Mouse (Mus musculus) kidney, adult 11 months (tissue): ENCODE results near the gene Gm20441.

Source experiments
- DNase-seq: peaks from one replicate; pipeline ENCODE4 v3.0.0; 2022

Gm20441 gene

DNA sequence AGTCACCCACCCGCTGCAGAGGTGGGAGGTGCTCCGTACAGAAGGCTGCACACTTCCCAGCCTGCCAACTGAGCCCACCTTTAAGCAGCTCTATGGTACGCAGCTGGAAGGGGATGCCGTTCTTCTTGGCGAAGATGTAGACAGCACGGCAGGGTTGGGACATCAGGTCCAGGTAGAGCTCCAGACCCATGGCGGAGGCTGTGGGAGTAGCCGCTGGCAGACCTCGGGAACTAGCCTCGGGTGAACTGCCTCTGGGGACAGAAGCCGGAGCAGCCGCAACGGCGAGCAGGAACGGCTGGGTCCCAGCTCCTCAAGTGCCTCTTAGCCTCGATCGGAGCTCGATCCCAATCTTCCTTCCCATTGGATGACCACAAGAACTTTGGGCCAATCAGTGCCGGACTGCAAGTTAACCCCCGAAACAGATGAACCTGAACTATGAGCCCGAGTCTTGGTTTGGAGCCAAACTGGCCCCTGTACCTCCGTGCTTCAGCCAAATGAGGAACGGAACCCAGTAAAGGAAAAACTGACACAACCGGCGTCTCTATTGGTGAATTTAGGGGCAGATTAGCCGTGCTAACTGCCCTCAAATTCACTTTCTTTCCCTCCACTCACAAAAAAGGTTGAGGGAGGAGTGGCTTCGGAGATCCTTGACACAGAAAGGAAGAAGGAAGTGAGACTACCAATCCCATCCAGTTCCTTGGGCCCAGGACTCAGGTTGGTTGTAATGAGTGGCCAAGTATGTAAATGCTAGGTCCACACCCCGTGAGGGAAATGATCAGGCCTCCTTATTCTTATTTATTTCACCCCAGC, at the start of gene Gm20441, which contains the start of gene Gstt3:
Gene Gm20441 (minus strand): TSS at position 186 of the 810 bp plus-strand sequence.
Gene Gstt3 (minus strand): TSS at position 646 of the 810 bp plus-strand sequence.
- DNase-seq = peak; percentile 92

DNA sequence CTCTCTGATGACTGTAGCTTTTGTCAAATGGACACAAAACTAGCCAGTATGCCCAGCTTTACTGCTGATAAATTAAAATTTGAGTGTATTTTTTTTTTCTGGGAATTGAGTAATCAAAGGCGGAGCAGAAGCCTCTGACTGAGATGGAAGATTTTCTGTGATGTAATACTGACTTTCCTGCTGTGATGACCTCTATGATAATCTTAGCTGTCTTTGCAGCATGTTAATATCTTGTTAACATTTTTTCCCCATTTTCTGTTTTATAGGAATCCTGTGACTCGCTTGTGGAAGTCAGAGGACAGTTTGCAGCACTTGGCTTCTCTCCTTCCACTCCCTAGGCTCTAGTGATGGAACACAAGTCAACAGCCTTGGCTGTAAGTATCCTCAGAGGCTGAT, 49.5 kb upstream of the Gm20441 start:
- DNase-seq = no peak

DNA sequence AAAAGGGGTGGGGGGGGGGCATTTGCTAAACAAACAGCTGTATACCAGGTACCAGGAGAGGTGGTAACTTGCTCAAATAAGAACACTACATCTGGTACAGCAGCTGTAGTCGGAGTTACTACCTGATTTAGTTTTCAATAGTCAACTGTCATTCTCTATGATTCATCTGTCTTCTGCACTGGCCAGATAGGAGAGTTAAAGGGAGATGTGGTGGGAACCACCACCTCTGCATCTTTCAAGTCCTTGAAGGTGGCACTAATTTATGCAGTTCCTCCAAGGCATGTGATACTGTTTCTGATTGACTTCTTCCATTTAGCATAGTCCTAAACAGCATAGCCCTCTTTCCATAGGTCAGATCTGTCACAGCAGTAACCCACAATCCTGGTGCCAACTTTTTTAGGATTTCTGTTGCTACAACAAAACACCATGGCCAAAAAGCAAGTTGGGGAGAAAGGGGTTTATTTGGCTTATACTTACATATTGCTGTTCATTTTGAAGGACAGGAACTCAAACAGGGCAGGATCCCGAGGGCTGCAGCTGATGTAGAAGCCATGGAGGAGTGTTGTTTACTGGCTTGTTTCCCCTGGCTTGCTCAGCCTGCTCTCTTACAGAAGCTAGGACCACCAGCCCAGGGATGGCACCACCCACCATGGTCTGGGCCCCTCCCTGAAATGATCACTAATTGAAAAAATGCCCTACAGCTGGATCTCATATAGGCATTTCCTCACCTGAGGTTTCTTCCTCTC, 48.9 kb upstream of the Gm20441 start:
- no peak for DNase-seq

DNA sequence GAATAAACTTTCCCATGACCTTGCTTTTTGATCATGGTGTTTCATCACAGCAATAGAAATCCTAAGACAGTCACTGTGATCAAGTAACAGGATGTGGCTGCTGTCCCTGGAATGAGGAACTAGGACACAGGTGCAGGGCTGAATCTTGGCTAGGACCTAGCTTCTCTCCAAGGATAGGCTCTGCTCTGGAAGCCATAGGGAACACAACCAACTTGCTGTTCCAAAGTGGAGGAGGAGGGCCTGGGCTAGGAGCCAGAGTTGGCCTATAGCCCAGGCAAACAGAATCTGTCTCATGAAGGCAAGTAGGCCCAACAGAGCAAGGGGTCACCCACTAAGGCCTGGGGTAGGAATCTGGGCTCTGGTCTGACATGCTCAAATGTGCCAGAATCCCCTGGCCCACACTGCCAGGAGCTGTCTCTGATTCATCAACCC, 47.8 kb upstream of the Gm20441 start:
- DNase-seq = peak; percentile 77

DNA sequence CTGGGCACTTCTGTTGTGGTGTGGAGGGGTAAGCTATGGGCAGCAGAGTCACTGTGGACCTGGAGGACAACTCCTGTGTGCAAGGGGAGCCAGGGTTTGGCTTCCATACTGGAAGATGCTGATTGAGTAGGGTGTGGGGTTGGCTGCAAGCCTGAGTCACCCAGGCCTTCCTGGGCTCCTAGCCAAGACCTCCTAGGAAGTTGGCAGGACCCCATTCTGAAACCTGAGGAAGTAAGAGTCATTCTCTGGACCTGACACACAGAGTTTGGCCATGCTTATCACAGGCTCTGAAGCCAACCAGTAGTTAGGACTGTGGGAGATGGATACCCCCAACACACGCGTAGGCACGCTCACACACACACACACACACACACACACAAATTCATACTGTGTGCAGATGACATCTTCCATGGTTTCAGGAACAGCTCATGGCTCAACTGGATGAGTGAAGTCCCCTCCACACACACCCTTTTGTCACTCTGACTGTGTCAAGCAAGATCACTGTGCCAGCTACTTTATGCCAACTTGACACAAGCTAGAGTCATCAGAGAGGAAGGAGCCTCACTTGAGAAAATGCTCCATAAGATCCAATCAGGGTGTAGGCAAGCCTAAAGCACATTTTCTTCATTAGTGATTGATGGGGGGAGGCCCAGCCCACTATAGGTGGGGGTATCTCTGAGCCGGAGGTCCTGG, 47.1 kb upstream of the Gm20441 start:
- peak; percentile 82 for DNase-seq

DNA sequence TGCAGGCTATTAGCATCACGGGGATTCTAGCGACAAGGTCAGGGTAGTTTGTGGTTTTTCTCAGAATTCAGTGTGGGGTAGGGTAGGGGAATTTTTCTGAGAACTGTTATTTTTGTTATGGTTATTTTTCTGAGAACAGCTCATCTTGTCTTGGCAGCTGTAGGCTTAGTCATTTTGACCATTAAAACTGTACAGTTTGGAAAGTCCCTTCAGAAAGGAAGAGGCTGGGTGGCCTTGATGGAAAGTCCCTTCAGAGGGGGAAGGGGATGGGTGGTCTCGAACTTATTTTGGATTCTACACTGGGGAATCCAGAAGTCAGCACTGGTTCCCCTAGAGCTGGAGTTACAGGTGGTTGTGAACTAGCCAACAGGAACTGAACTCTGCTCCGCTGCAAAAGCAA, 43.8 kb upstream of the Gm20441 start:
- DNase-seq = no peak

DNA sequence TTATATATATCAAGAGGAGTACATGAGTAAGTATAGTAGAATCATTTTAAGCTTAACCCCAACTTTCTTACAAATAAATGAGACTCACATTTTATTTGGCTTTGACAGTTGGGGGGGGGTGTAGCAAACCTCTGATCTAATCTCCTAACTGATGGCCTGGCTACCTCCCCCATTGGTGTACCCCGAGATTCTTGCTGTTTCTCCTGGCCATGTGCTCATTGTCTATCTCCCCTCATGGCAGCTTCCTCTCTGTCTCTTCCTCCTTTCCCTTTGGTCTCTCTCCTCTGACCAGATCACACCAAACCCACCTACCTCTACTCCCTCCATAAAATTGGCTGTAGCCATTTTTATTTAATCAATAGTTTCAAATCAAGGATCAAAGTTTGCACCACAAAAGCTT, 43.0 kb upstream of the Gm20441 start:
- no peak for DNase-seq

DNA sequence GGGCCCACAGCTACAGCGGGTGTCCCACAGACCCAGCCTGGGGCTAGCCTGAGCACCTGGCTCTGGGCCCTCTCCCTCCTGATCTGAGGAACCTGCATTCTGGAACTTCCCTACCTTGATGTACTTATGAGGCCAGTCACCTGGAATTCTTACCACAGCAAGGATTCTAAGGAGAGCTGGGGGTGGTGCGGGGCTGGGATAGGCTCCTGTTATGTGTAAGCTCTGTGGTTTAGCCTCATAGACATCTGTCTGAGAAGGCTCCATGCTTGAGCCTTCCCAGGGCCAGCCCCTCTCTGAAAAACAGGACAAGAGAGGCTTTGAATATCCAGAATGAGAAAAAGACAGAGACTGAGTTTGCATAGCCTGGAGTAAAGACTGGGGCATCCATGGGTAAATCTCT, 41.7 kb upstream of the Gm20441 start, which contains the start of gene Gstt4:
Gene Gstt4 (minus strand): TSS at position 101 of the 400 bp plus-strand sequence.
- no peak for DNase-seq

DNA sequence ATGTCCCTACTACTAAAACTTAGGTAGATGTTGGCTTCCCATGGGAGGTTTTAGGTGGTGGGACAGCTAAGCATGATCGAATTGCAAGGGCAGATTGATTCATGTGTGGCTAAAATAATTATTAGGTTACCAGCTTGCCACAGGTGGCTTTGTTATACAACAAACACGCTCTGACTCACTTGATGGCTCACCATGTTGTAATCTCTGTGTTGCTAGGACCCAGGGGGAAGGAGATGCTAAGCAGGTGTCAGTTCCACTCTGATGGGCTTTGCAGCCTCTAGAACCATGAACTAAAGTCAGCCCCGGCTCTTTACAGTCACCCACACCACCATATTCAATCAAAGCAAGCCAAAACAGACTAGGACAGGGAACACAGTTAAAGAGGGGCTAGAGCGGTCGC, 39.1 kb upstream of the Gm20441 start:
- no peak for DNase-seq

DNA sequence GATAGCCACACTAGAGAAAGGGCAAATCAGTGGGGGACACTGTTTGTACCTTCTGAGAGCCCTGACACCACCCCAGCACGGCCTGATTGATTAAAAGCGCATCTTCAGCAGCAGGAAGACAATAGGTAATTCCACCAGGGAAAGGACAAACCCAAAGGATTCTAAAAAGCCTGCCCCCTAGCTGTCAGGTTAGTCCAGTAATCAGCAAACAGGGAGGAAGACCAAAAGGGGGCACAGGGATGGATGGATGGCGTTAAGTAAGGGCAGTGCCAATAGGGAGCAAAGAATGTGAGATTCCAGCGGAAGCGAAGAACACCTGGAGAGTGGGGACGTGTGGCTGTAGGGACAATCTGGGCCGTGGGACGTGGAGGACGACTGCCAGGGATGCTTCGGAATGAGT, 37.9 kb upstream of the Gm20441 start:
- no peak for DNase-seq

DNA sequence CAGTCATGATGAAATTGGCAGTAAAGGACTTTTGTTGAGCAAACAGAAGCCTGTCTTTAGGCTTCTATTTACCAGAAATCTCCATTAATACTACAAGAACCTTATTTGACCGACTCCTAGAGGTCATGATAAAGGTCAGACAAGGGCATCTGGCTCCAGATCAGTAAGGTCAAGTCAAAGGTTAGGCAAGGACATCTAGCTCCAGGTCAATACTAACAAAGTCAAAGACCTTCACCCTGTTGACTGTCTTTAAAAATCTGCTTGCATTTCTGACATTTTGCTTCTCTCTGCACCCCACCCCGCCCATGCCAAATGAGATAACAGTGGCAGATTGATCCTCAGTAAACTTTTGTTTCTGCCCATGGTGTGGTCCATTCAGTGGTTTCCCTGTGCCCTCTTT, 23.5 kb upstream of the Gm20441 start:
- DNase-seq = no peak

DNA sequence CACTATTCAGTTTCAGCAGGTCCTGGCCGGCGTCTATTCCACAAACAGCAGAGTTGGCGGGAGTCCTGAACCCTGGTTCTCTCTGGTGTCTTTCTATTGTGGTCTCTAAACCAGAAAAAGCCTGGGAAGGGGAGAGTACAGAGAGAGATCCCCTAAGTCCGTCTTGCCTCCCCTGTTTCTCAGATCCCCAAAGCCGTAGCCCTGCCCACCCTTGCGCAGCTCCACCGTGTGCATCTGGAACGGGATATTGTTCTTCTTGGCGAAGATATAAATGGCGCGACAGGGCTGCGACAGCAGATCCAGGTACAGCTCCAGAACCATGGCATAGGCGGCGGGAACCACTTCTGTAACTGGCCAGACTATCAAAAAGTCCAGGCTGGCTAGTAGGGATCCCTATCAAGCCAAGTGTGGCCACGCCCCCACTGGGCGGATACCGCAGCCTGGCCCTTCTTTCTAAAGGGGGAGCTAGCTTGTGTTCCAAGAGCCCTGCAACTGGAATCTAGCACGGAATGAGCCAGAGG, 17.5 kb upstream of the Gm20441 start, which contains the start of gene Gstt1:
Gene Gstt1 (minus strand): TSS at position 409 of the 521 bp plus-strand sequence.
- DNase-seq = peak; percentile 79

DNA sequence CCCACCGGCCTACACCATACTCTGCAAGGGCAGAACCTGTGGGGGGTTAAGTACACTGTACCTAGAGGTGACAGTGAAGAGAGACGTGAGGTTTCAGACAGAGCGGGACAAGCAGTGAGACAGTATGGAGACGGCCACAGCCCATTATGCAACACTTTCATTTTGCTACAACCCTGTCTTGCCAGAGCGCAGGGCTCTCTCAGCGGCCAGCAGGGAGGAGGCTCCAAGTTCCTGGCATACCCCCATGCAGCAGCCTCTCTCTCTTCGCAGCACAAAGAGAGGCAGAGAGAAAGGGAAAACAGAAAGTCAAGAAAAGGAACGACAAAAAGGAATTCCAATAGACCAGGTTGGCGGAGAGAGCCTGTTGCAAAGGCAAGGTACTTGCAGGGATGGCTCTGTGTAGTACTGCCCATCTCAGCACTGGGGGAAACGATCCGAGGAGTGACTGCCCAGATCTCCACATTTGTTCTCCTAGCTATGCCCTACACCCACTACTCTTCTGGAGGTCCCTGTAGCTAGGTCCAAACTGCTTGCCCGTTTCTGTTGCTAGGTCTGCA, 16.9 kb upstream of the Gm20441 start:
- DNase-seq = peak; percentile 59

DNA sequence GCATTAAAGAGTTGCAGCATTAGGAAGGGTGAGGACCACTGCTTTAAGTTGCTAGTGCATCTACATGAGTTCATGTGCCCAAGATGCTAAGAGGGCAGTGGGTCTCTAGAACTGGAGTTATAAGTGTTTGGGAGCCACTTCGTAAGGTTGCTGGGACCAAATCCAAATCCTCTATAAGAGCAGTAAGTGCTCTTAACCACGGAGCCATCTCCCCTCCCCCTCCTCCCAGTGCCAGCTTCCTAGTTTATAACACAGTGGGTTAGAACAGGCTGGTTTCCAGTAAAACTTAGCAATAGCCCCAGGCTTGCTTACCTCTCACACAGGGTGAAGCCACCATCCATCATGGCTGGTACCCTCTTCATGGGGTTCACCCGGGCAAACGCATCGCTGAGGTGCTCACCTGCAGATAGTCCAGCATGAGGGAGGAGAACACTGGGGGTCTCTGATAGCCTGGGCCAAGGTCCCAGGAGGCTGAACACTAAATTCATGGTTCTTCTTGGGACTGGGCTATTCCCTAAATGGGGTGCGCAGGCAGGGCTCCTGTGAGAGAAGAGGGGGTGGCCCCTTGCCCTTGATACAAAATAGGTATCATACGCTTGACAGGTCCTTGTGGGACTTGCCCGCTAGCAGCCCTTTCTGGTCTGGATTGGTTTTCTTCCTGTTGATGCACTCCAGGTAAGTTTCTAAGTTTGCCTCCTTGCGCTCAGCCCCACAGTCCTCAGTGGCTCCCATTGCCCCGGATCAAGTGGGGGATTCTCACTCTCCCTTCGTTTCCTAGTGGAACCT, 16.2 kb upstream of the Gm20441 start:
- DNase-seq = peak; percentile 41

DNA sequence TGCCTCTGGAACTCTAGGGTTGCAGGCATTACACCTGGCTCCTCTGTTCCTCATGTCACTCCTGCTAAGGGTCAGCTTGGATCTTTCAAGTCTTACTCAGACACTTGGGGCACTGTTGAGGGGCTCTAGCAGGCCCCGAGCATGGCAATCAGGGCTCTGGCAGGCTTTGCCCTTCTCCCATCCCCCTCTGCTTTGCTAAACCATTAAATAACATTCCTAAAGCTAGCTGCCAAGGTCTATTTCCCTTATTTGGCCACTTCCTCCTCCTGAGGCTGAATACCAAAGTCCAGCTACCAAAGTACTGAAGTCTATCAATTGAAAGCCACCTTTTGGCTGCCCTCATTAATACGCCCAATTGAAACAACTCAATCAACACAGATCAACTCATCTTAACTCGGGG, 14.1 kb upstream of the Gm20441 start:
- peak; percentile 82 for DNase-seq

DNA sequence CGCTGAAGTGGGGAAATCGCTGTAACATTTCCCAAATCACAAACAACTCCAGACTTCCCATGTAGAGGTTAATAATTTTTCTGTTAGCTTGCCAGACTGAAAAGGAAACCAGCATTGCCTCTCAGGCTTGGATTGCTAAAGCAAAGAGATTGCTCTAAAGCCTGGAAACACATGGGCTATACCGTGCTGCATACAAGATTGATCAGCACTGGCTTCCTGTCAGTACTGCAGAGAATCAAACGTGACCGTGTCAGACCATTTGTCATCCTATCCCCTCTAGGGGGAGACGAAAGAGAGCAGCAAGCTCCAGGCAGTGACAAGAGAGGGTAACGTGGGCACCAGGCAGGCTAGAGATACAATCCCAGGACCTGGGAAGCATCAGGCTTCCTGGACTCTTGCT, 10.0 kb upstream of the Gm20441 start:
- no peak for DNase-seq

DNA sequence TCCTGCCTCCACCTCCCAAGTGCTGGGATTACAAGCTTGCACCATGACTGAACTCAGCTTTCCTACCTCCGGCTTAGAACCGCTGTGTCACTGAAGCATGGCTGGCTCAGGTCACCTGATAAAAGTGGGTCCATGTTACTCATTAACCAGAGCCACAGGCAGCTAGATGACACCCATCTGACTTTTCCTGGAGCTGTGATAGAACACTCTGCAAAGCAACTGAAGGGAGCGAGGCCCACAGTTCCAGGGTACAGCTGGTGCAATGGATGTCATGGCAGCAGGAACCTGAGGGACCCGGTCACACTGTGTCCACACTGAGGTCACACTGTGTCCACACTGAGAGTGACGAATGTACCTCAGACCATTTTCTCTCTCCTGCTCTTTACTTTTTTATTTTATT, 9.1 kb upstream of the Gm20441 start:
- DNase-seq = peak; percentile 84

DNA sequence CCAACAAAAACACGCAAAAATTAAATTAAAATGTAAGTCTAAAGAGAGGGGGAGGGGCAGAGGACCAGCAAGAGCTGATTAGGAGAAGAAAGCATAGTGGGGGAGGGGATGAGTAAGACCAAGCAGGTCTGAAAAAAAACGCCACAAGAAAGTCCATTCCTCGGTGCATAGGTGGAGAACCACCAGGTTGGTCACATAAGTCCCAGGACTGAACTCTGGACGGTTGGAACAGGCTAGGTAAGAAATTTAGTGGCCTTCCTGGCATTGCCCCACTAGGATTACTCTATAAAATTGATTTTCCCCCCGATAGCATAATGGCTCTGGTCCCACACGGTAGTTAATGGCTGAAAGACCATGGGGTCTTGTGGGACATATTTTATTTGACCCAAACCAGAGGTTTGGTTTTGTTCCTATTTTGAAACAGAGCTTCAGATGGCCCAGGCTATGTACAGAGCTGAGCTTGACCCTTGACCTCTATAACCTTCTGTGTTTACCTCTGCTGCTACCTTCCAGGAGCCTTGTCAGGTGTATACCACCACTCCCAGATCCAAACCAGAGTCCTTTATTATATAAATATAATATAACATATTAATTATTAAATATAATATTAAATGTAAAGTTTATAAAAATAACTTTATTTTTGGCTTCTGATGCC, 8.5 kb upstream of the Gm20441 start:
- DNase-seq = no peak

DNA sequence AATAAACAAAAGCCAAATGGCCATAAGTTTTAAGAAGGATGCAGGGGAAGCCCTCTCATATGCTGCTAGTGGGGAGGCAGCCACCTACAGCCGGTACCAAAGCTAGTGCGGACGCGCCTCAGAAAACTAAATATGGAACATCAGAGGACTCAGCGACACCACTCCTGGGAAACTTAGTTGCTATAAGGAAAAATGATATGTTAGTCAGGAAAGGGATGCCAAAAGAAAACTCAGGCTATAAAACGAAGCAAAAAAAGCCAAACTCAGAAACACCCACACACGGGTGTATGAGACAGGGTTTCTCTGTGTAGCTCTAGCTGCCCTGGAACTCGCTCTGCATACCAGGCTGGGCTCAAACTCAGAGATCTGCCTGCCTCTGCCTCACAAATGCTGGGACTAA, 7.5 kb upstream of the Gm20441 start:
- DNase-seq = no peak

DNA sequence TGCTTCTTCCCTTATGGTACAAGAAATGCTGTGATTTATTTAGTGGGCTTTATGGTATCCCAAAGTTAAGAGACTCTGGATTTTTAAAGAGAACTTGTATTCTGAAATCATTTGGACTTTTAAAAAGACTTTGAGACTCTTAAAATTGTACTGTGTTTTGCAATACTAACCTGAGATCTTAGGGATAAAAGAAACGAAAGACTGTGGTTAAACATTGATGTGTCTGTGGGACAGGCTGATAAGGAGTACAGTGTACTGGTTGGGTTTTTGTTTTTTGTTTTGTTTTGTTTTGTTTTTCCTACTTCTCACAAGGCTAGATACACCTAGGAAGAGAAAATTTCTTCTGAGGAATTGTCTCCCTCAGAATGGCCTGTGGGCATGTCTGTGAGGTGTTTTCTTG, 4.7 kb upstream of the Gm20441 start:
- DNase-seq = no peak
